Mouse (Mus musculus): ENCODE measurements around the gene Carns1. TPM values are rescaled to one million over a fixed set of nuclear protein-coding genes. Genes with fewer than 3 reads are reported as not detected.
A peak's percentile ranks its signal among the peaks of the same experiment; 100 is the strongest.

Gene Carns1
- polyA plus RNA-seq, 1 experiment from 2014 or later = 3.2 TPM

DNA sequence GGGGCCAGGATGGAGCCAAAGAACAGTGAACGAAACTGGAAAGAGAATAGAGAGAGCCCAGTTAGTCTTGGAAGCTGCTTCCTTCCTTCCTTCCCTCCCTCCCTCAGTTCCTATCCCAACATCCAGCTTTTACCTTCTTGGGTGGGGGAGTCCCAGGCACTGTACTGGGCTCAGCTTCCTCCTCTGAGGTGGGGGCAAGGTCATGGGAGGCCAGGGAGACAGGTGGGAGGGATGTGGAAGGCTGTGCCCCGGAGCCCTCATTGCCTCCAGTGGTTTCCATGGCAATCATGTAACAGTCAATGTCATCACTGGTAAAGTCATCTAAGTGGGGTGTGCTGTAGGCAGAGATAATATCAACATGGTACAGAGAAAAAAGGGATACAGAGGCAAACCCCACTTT, 20.8 kb upstream of the Carns1 start:
- Histone ChIP-seq H3K27ac (no peak overlapping the region), H3K4me1 (peaks cover 73% of the 10 kb centered on the region), H3K4me3 (0 out of 2 replicates have a peak overlapping the region, but pooled peaks have one; percentile 11), H3K9me3 (replicated peaks) (no peaks in the 10 kb centered on the region), H3K36me3 (peaks cover 80% of the 10 kb centered on the region), H3K27me3 (ENCODE audit: low read depth, poor library complexity, severe bottlenecking) (no peaks in the 10 kb centered on the region)
- WGBS = 58% methylated on average over 2 of the region's 2 CpGs
- DNase-seq (ENCODE audit: low spot score) = no peak

DNA sequence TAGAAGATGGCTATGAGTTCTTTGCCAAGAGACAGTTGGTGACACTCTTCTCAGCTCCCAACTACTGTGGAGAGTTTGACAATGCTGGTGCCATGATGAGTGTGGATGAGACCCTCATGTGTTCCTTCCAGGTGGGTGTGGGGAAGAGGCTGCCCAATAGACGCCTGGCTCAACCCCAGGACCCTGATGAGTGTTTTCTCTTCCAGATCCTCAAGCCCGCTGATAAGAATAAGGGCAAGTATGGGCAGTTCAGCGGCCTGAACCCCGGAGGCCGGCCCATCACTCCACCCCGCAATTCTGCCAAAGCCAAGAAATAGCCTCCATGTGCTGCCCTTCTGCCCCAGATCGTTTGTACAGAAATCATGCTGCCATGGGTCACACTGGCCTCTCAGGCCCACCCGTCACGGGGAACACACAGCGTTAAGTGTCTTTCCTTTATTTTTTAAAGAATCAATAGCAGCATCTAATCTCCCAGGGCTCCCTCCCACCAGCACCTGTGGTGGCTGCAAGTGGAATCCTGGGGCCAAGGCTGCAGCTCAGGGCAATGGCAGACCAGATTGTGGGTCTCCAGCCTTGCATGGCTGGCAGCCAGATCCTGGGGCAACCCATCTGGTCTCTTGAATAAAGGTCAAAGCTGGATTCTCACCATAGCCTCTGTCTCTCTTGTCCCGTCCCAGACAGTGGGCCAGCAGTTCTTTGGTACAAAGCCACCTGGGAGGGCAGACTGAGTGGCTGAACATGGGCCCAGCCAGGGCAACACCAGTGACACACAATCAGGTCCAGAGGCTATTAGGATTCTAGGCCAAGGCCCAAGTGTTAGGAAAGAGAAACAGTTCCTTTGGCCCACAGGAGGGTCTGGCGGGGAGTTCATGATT, 19.7 kb upstream of the Carns1 start:
- Histone ChIP-seq H3K9me3 (replicated peaks) (no peaks in the 10 kb centered on the region), H3K4me3 (no peak overlapping the region), H3K27ac (no peak overlapping the region), H3K27me3 (ENCODE audit: low read depth, poor library complexity, severe bottlenecking) (no peaks in the 10 kb centered on the region), H3K36me3 (peaks cover 75% of the 10 kb centered on the region), H3K4me1 (peaks cover 69% of the 10 kb centered on the region)
- WGBS = 86% methylated on average over 12 of the region's 12 CpGs
- DNase-seq (ENCODE audit: low spot score) = no peak

GRCm38 (mm10) chr19:4194021-4194724, 18.9 kb upstream of the Carns1 start:
- peaks cover 66% of the 10 kb centered on the region for H3K4me1 ChIP-seq
- H3K36me3 ChIP-seq = peaks cover 66% of the 10 kb centered on the region

GRCm38 (mm10) chr19:4193129-4193528, 17.9 kb upstream of the Carns1 start:
- Histone ChIP-seq H3K36me3 (peaks cover 56% of the 10 kb centered on the region), H3K4me1 (peaks cover 66% of the 10 kb centered on the region), H3K27ac (peak overlapping the region; percentile 98), H3K9me3 (replicated peaks) (no peaks in the 10 kb centered on the region), H3K27me3 (ENCODE audit: low read depth, poor library complexity, severe bottlenecking) (no peaks in the 10 kb centered on the region), H3K4me3 (peak overlapping the region; percentile 97)
- DNase-seq (ENCODE audit: low spot score) = no peak
- 70% methylated on average over 6 of the region's 6 CpGs for WGBS

More at GRCm38 (mm10) chr19:4194021-4194724, 18.9 kb upstream of the Carns1 start:
- no peak for DNase-seq (ENCODE audit: low spot score)
- Histone ChIP-seq H3K9me3 (replicated peaks) (no peaks in the 10 kb centered on the region), H3K4me3 (0 out of 2 replicates have a peak overlapping the region, but pooled peaks have one; percentile 97), H3K27ac (no peak overlapping the region), H3K27me3 (ENCODE audit: low read depth, poor library complexity, severe bottlenecking) (no peaks in the 10 kb centered on the region)
- 89% methylated on average over 8 of the region's 8 CpGs for WGBS

GRCm38 (mm10) chr19:4192251-4192985, 17.1 kb upstream of the Carns1 start:
- no peak for DNase-seq (ENCODE audit: low spot score)
- Histone ChIP-seq H3K36me3 (peaks cover 49% of the 10 kb centered on the region), H3K4me1 (peaks cover 61% of the 10 kb centered on the region), H3K4me3 (peak overlapping the region; percentile 97), H3K27me3 (ENCODE audit: low read depth, poor library complexity, severe bottlenecking) (no peaks in the 10 kb centered on the region), H3K27ac (peak overlapping the region; percentile 98), H3K9me3 (replicated peaks) (no peaks in the 10 kb centered on the region)
- WGBS = 1% methylated on average over 52 of the region's 52 CpGs

GRCm38 (mm10) chr19:4191528-4192250, 16.4 kb upstream of the Carns1 start, which contains the start of gene Ppp1ca:
TSS of gene Ppp1ca (plus strand) at chr19:4192065.
- Histone ChIP-seq H3K27me3 (ENCODE audit: low read depth, poor library complexity, severe bottlenecking) (no peaks in the 10 kb centered on the region), H3K9me3 (replicated peaks) (no peaks in the 10 kb centered on the region), H3K4me3 (peak within 1 kb of the TSS; percentile 97), H3K4me1 (peaks cover 54% of the 10 kb centered on the region), H3K27ac (peak within 1 kb of the TSS; percentile 98), H3K36me3 (peaks cover 42% of the 10 kb centered on the region)
- DNase-seq (ENCODE audit: low spot score) = peak; percentile 99
- WGBS = 7% methylated on average over 40 of the region's 47 CpGs

GRCm38 (mm10) chr19:4190831-4191334, 15.6 kb upstream of the Carns1 start, which contains the start of gene Tbc1d10c:
TSS of gene Tbc1d10c (minus strand) at chr19:4191284.
- Histone ChIP-seq H3K9me3 (replicated peaks) (no peaks in the 10 kb centered on the region), H3K4me3 (peak within 1 kb of the TSS; percentile 97), H3K36me3 (peaks cover 33% of the 10 kb centered on the region), H3K4me1 (peaks cover 46% of the 10 kb centered on the region), H3K27ac (peak within 1 kb of the TSS; percentile 98), H3K27me3 (ENCODE audit: low read depth, poor library complexity, severe bottlenecking) (no peaks in the 10 kb centered on the region)
- WGBS = 72% methylated on average over 4 of the region's 4 CpGs
- no peak for DNase-seq (ENCODE audit: low spot score)

GRCm38 (mm10) chr19:4189051-4189620, 13.9 kb upstream of the Carns1 start:
- no peaks in the 10 kb centered on the region for H3K27me3 ChIP-seq (ENCODE audit: low read depth, poor library complexity, severe bottlenecking)

DNA sequence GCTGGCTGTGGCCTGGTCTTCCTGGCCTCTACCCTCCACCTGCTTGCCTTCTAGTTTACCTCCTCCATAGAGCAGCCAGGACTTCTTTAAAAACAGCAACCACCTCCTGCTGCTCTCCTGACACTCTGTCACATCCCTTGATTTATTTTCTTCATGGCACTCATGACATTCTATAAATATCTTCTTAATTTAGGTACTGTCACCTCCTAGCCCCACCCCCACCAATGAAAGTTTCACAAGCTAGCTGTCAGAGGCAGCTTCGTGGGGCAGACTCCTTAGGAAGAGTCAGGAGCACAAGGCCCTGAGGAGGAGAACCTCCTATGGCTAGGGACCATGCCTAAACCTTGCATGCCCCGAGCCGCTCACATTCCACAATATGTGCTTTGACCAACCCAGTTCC, 12.0 kb upstream of the Carns1 start:
- H3K36me3 ChIP-seq = 0 out of 2 replicates have a peak, but pooled peaks cover 3% of the 10 kb centered on the region
- no peaks in the 10 kb centered on the region for H3K27me3 ChIP-seq (ENCODE audit: low read depth, poor library complexity, severe bottlenecking)
- no peaks in the 10 kb centered on the region for H3K9me3 ChIP-seq (replicated peaks)
- 75% methylated on average over 3 of the region's 3 CpGs for WGBS
- no peak for DNase-seq (ENCODE audit: low spot score)
- H3K4me1 ChIP-seq = peaks cover 31% of the 10 kb centered on the region
- no peak overlapping the region for H3K27ac ChIP-seq
- no peak overlapping the region for H3K4me3 ChIP-seq

More at GRCm38 (mm10) chr19:4189051-4189620, 13.9 kb upstream of the Carns1 start:
- Histone ChIP-seq H3K4me3 (no peak overlapping the region), H3K36me3 (peaks cover 16% of the 10 kb centered on the region), H3K9me3 (replicated peaks) (no peaks in the 10 kb centered on the region), H3K27ac (peak overlapping the region; percentile 12; the same call in 1 of the 2 replicates), H3K4me1 (peaks cover 46% of the 10 kb centered on the region)
- WGBS = 89% methylated on average over 12 of the region's 12 CpGs
- no peak for DNase-seq (ENCODE audit: low spot score)

GRCm38 (mm10) chr19:4184976-4185975, 10.0 kb upstream of the Carns1 start:
- Histone ChIP-seq H3K9me3 (replicated peaks) (no peaks in the 10 kb centered on the region), H3K27ac (peak overlapping the region; percentile 66), H3K4me3 (no peak overlapping the region), H3K27me3 (ENCODE audit: low read depth, poor library complexity, severe bottlenecking) (no peaks in the 10 kb centered on the region), H3K36me3 (no peaks in the 10 kb centered on the region), H3K4me1 (peaks cover 21% of the 10 kb centered on the region)
- no peak for DNase-seq (ENCODE audit: low spot score)
- 63% methylated on average over 15 of the region's 15 CpGs for WGBS

- Histone ChIP-seq H3K4me1 (peaks cover 21% of the 10 kb centered on the region), H3K27ac (no peak overlapping the region), H3K9me3 (replicated peaks) (no peaks in the 10 kb centered on the region), H3K4me3 (no peak overlapping the region), H3K36me3 (no peaks in the 10 kb centered on the region), H3K27me3 (ENCODE audit: low read depth, poor library complexity, severe bottlenecking) (no peaks in the 10 kb centered on the region)
- 91% methylated on average over 2 of the region's 2 CpGs for WGBS
- DNase-seq (ENCODE audit: low spot score) = no peak
Observed at GRCm38 (mm10) chr19:4183689-4184088, 8.4 kb upstream of the Carns1 start.
